Mouse (Mus musculus) MEL-GATA-1-ER (cell line): Measurements from ENCODE around the gene Ccdc159.

Source experiments
- DNase-seq: peaks from one replicate; pipeline ENCODE4 v3.0.0-alpha.2; 2012; ENCODE audit warnings: low read depth; ENCODE audit errors: extremely low read depth

Gene Ccdc159

GRCm38 (mm10) chr9:21927208-21927753 is at the start of gene Ccdc159, which contains the start of gene Tmem205:
Gene Ccdc159, plus strand, starts transcription at chr9:21927471.
Gene Tmem205, minus strand, starts transcription at chr9:21927556.
- peak; percentile 97 for DNase-seq

GRCm38 (mm10) chr9:21889229-21889628 is 38.0 kb upstream of the Ccdc159 start:
- no peak for DNase-seq

GRCm38 (mm10) chr9:21901223-21901820 is 25.9 kb upstream of the Ccdc159 start:
- peak; percentile 92 for DNase-seq

GRCm38 (mm10) chr9:21904031-21904430 is 23.2 kb upstream of the Ccdc159 start:
- no peak for DNase-seq

GRCm38 (mm10) chr9:21908216-21908615 is 19.1 kb upstream of the Ccdc159 start:
- DNase-seq: no peak

GRCm38 (mm10) chr9:21909474-21910223 is 17.6 kb upstream of the Ccdc159 start:
- no peak for DNase-seq

- no peak for DNase-seq
These were observed 10.3 kb upstream of the Ccdc159 start for GRCm38 (mm10) chr9:21916851-21917492.

- no peak for DNase-seq
These were observed 9.7 kb upstream of the Ccdc159 start for GRCm38 (mm10) chr9:21917493-21918034.

- DNase-seq: peak; percentile 88
These were observed 9.2 kb upstream of the Ccdc159 start, which contains the start of gene Rab3d for GRCm38 (mm10) chr9:21918035-21918592. Gene Rab3d, minus strand, starts transcription at chr9:21918192.

GRCm38 (mm10) chr9:21918692-21919384 is 8.4 kb upstream of the Ccdc159 start:
- no peak for DNase-seq

GRCm38 (mm10) chr9:21923036-21923435 is 4.2 kb upstream of the Ccdc159 start:
- DNase-seq: no peak

GRCm38 (mm10) chr9:21923490-21924098 is 3.7 kb upstream of the Ccdc159 start:
- DNase-seq: no peak

- peak; percentile 98 for DNase-seq
These were observed 3.2 kb upstream of the Ccdc159 start for GRCm38 (mm10) chr9:21924099-21924493.

GRCm38 (mm10) chr9:21925034-21925433 is 2.2 kb upstream of the Ccdc159 start:
- no peak for DNase-seq

GRCm38 (mm10) chr9:21925506-21925905 is 1.8 kb upstream of the Ccdc159 start:
- no peak for DNase-seq

GRCm38 (mm10) chr9:21926155-21926554 is 1.1 kb upstream of the Ccdc159 start:
- no peak for DNase-seq

GRCm38 (mm10) chr9:21926784-21927183 is 487 bp upstream of the Ccdc159 start:
- peak; percentile 43 for DNase-seq

GRCm38 (mm10) chr9:21929208-21929607 is 1.9 kb downstream of the Ccdc159 start:
- DNase-seq: no peak

GRCm38 (mm10) chr9:21932006-21932405 is 4.7 kb downstream of the Ccdc159 start:
- DNase-seq: no peak

- DNase-seq: no peak
These were observed 5.3 kb downstream of the Ccdc159 start for GRCm38 (mm10) chr9:21932445-21933137.
